Mouse (Mus musculus) liver, postnatal 0 days (tissue): ENCODE data around the gene Miga1.

ENCODE experiments used
- CTCF ChIP-seq: sonication (generic); IDR thresholded peaks from 2 replicates; pipeline ENCODE4 v1.5.1; 2016; ENCODE audit warnings: antibody characterized with exemption, low read depth
- EP300 ChIP-seq: IDR thresholded peaks from 2 replicates; pipeline ENCODE4 v1.6.1; 2016; ENCODE audit warnings: antibody characterized with exemption, low read depth, mild to moderate bottlenecking

GRCm38 (mm10) chr3:152332545-152333300 lies 7.5 kb downstream of the Miga1 start:
- TF ChIP-seq EP300 (no peak), CTCF (no peak)
